Mouse (Mus musculus) heart, embryonic 13.5 days (tissue): ENCODE measurements around the gene Utp4. TPM values are rescaled to one million over a fixed set of nuclear protein-coding genes. Genes with fewer than 3 reads are reported as not detected.
A peak's percentile ranks its signal among the peaks of the same experiment; 100 is the strongest.

Experiments
- ATAC-seq: fragments of 200-750 bp; cut with Nextera tagmentation; 2 replicates; pipeline ENCODE4 v1.8.0; 2017; ENCODE audit warnings: moderate TSS enrichment; ENCODE audit not compliant: insufficient number of reproducible peaks, low FRiP score, low TSS enrichment; ENCODE audit errors: extremely low read depth
- H3K27ac ChIP-seq: fragments of 300-500 bp; sonication (generic); replicated peaks from 2 replicates; pipeline ENCODE4 v1.5.1; 2015; ENCODE audit warnings: moderate library complexity, mild to moderate bottlenecking, inconsistent platforms
- H3K27me3 ChIP-seq: fragments of 300-500 bp; sonication (generic); replicated peaks from 2 replicates; pipeline ENCODE4 v1.6.1; 2015; ENCODE audit warnings: mild to moderate bottlenecking, inconsistent platforms
- H3K36me3 ChIP-seq: fragments of 300-500 bp; sonication (generic); 2 replicates; pipeline ENCODE4 v1.6.1; 2015; ENCODE audit warnings: mild to moderate bottlenecking, inconsistent platforms
- H3K4me1 ChIP-seq: fragments of 300-500 bp; sonication (generic); 2 replicates; pipeline ENCODE4 v1.6.1; 2015; ENCODE audit warnings: inconsistent platforms
- H3K4me2 ChIP-seq: fragments of 300-500 bp; sonication (generic); 2 replicates; pipeline ENCODE4 v1.6.1; 2015; ENCODE audit warnings: inconsistent platforms, mild to moderate bottlenecking, moderate library complexity
- H3K4me3 ChIP-seq: fragments of 300-500 bp; sonication (generic); 2 replicates; pipeline ENCODE4 v1.5.1; 2015; ENCODE audit warnings: moderate library complexity, mild to moderate bottlenecking, inconsistent platforms
- H3K9ac ChIP-seq: fragments of 300-500 bp; sonication (generic); 2 replicates; pipeline ENCODE4 v1.6.1; 2015; ENCODE audit warnings: inconsistent platforms, mild to moderate bottlenecking, moderate library complexity
- H3K9me3 ChIP-seq: fragments of 300-500 bp; sonication (generic); 2 replicates; pipeline ENCODE4 v1.6.1; 2016; ENCODE audit warnings: inconsistent platforms
- WGBS: fragments of 180-500 bp; shearing (Covaris S2); methylation state at CpG from one replicate; pipeline ENCODE4 v1.1.7; 2015; ENCODE audit warnings: mixed read lengths; 5-methylcytosine and 5-hydroxymethylcytosine counted together
- polyA plus RNA-seq: library from polyadenylated mRNA; unstranded; fragments of >200 nt; fragmentation: Nextera tagmentation; extraction: Ambion mirVana; gene quantifications from 2 replicates; pipeline ENCODE4 v1.2.1, GENCODE M21; 2015

Gene Utp4
- polyA plus RNA-seq, 1 experiment from 2014 or later: 43.6 TPM

- Histone ChIP-seq H3K27me3 (no peaks in the 10 kb centered on the region), H3K36me3 (no peaks in the 10 kb centered on the region; the same call in 1 of the 2 replicates), H3K9ac (no peak overlapping the region), H3K27ac (peak overlapping the region; percentile 39; the same call in 1 of the 2 replicates), H3K9me3 (no peaks in the 10 kb centered on the region), H3K4me1 (peaks cover 23% of the 10 kb centered on the region), H3K4me3 (no peak overlapping the region), H3K4me2 (no peak overlapping the region)
- WGBS: 86% methylated on average over 3 of the region's 3 CpGs
- ATAC-seq: no peak
Observed at GRCm38 (mm10) chr8:106943874-106944418, 50.5 kb downstream of the Utp4 start.

GRCm38 (mm10) chr8:106944756-106945155, 51.3 kb downstream of the Utp4 start:
- peak overlapping the region; percentile 39; the same call in 1 of the 2 replicates for H3K27ac ChIP-seq
- no peak overlapping the region for H3K4me3 ChIP-seq
- H3K4me1 ChIP-seq: peaks cover 17% of the 10 kb centered on the region
- H3K27me3 ChIP-seq: no peaks in the 10 kb centered on the region
- H3K9ac ChIP-seq: peak overlapping the region; percentile 16; the same call in 1 of the 2 replicates
- no peak for ATAC-seq
- H3K36me3 ChIP-seq: no peaks in the 10 kb centered on the region; the same call in 1 of the 2 replicates
- H3K9me3 ChIP-seq: no peaks in the 10 kb centered on the region
- no peak overlapping the region for H3K4me2 ChIP-seq
- 40% methylated on average over 3 of the region's 3 CpGs for WGBS

GRCm38 (mm10) chr8:106948678-106949243, 55.3 kb downstream of the Utp4 start:
- H3K4me3 ChIP-seq: no peak overlapping the region
- ATAC-seq: no peak
- peaks cover 13% of the 10 kb centered on the region for H3K4me1 ChIP-seq
- H3K4me2 ChIP-seq: no peak overlapping the region
- no peak overlapping the region for H3K9ac ChIP-seq
- H3K27ac ChIP-seq: no peak overlapping the region
- H3K27me3 ChIP-seq: no peaks in the 10 kb centered on the region
- H3K36me3 ChIP-seq: peaks cover 5% of the 10 kb centered on the region; the same call in 1 of the 2 replicates
- WGBS: 70% methylated on average over 3 of the region's 3 CpGs
- no peaks in the 10 kb centered on the region for H3K9me3 ChIP-seq

GRCm38 (mm10) chr8:106951707-106952106, 58.3 kb downstream of the Utp4 start:
- Histone ChIP-seq H3K36me3 (peaks cover 5% of the 10 kb centered on the region; the same call in 1 of the 2 replicates), H3K9ac (no peak overlapping the region), H3K27ac (no peak overlapping the region), H3K4me1 (no peaks in the 10 kb centered on the region), H3K27me3 (no peaks in the 10 kb centered on the region), H3K9me3 (no peaks in the 10 kb centered on the region), H3K4me2 (no peak overlapping the region), H3K4me3 (no peak overlapping the region)
- WGBS: 71% methylated on average over 4 of the region's 4 CpGs
- ATAC-seq: no peak

- Histone ChIP-seq H3K9ac (no peak overlapping the region), H3K27ac (no peak overlapping the region), H3K9me3 (no peaks in the 10 kb centered on the region), H3K27me3 (no peaks in the 10 kb centered on the region), H3K4me1 (peaks cover 5% of the 10 kb centered on the region; the same call in 1 of the 2 replicates), H3K36me3 (peaks cover 5% of the 10 kb centered on the region; the same call in 1 of the 2 replicates), H3K4me3 (no peak overlapping the region), H3K4me2 (no peak overlapping the region)
- WGBS: 61% methylated on average over 4 of the region's 4 CpGs
- ATAC-seq: no peak
Observed at GRCm38 (mm10) chr8:106953571-106953970, 60.1 kb downstream of the Utp4 start.

- H3K4me3 ChIP-seq: no peak overlapping the region
- peaks cover under 1% of the 10 kb centered on the region; the same call in 1 of the 2 replicates for H3K36me3 ChIP-seq
- no peak for ATAC-seq
- WGBS: 85% methylated on average over 3 of the region's 3 CpGs
- no peak overlapping the region for H3K9ac ChIP-seq
- H3K9me3 ChIP-seq: no peaks in the 10 kb centered on the region
- no peaks in the 10 kb centered on the region for H3K27me3 ChIP-seq
- H3K4me1 ChIP-seq: peaks cover 5% of the 10 kb centered on the region; the same call in 1 of the 2 replicates
- H3K4me2 ChIP-seq: no peak overlapping the region
- H3K27ac ChIP-seq: no peak overlapping the region
Observed at GRCm38 (mm10) chr8:106957086-106957485, 63.6 kb downstream of the Utp4 start.

- Histone ChIP-seq H3K27ac (no peak overlapping the region), H3K9ac (no peak overlapping the region), H3K4me2 (no peak overlapping the region), H3K4me1 (peaks cover 5% of the 10 kb centered on the region; the same call in 1 of the 2 replicates), H3K36me3 (no peaks in the 10 kb centered on the region), H3K4me3 (no peak overlapping the region), H3K9me3 (no peaks in the 10 kb centered on the region), H3K27me3 (no peaks in the 10 kb centered on the region)
- WGBS: 64% methylated on average over 3 of the region's 3 CpGs
- no peak for ATAC-seq
Observed at GRCm38 (mm10) chr8:106958212-106958611, 64.8 kb downstream of the Utp4 start.

- Histone ChIP-seq H3K27ac (no peak overlapping the region), H3K4me3 (no peak overlapping the region), H3K9me3 (no peaks in the 10 kb centered on the region), H3K36me3 (no peaks in the 10 kb centered on the region), H3K9ac (no peak overlapping the region), H3K27me3 (no peaks in the 10 kb centered on the region), H3K4me2 (no peak overlapping the region), H3K4me1 (peaks cover 5% of the 10 kb centered on the region; the same call in 1 of the 2 replicates)
- WGBS: 82% methylated on average over 2 of the region's 2 CpGs
- no peak for ATAC-seq
Observed at GRCm38 (mm10) chr8:106959626-106960025, 66.2 kb downstream of the Utp4 start.

- WGBS: 75% methylated on average over 3 of the region's 3 CpGs
- peaks cover 5% of the 10 kb centered on the region; the same call in 1 of the 2 replicates for H3K4me1 ChIP-seq
- no peak for ATAC-seq
- H3K4me2 ChIP-seq: no peak overlapping the region
- no peak overlapping the region for H3K9ac ChIP-seq
- H3K4me3 ChIP-seq: no peak overlapping the region
- no peak overlapping the region for H3K27ac ChIP-seq
- no peaks in the 10 kb centered on the region for H3K9me3 ChIP-seq
- H3K27me3 ChIP-seq: no peaks in the 10 kb centered on the region
- H3K36me3 ChIP-seq: no peaks in the 10 kb centered on the region
Observed at GRCm38 (mm10) chr8:106962322-106962721, 68.9 kb downstream of the Utp4 start.

GRCm38 (mm10) chr8:106963365-106963764, 69.9 kb downstream of the Utp4 start:
- WGBS: 71% methylated on average over 6 of the region's 6 CpGs
- Histone ChIP-seq H3K27ac (no peak overlapping the region), H3K4me2 (no peak overlapping the region), H3K4me1 (peaks cover under 1% of the 10 kb centered on the region; the same call in 1 of the 2 replicates), H3K9ac (no peak overlapping the region), H3K4me3 (no peak overlapping the region), H3K9me3 (no peaks in the 10 kb centered on the region), H3K27me3 (no peaks in the 10 kb centered on the region), H3K36me3 (no peaks in the 10 kb centered on the region)
- ATAC-seq: no peak

- peaks cover under 1% of the 10 kb centered on the region; the same call in 1 of the 2 replicates for H3K4me1 ChIP-seq
- no peak overlapping the region for H3K9ac ChIP-seq
- WGBS: 46% methylated on average over 4 of the region's 4 CpGs
- no peak for ATAC-seq
- H3K27ac ChIP-seq: no peak overlapping the region
- H3K27me3 ChIP-seq: no peaks in the 10 kb centered on the region
- H3K9me3 ChIP-seq: no peaks in the 10 kb centered on the region
- H3K36me3 ChIP-seq: no peaks in the 10 kb centered on the region
- H3K4me3 ChIP-seq: no peak overlapping the region
- H3K4me2 ChIP-seq: no peak overlapping the region
Observed at GRCm38 (mm10) chr8:106964573-106964972, 71.1 kb downstream of the Utp4 start.

GRCm38 (mm10) chr8:106969964-106970363, 76.5 kb downstream of the Utp4 start:
- Histone ChIP-seq H3K4me2 (no peak overlapping the region), H3K4me1 (peaks cover 30% of the 10 kb centered on the region), H3K36me3 (no peaks in the 10 kb centered on the region), H3K9ac (no peak overlapping the region), H3K4me3 (no peak overlapping the region), H3K27ac (no peak overlapping the region; the same call in 1 of the 2 replicates), H3K27me3 (no peaks in the 10 kb centered on the region), H3K9me3 (no peaks in the 10 kb centered on the region)
- no peak for ATAC-seq
- WGBS: 46% methylated on average over 3 of the region's 3 CpGs
